Mouse (Mus musculus): ENCODE data around the gene Cep41. TPM values are rescaled to one million over a fixed set of nuclear protein-coding genes. Genes with fewer than 3 reads are reported as not detected.

The Cep41 gene
- total RNA-seq (2014; rRNA removed) (8.1 and 15.7 TPM in 2 replicates), polyA plus RNA-seq (2015; fragmentation: Nextera tagmentation; extraction: Ambion mirVana) (8.3 and 9.5 TPM in 2 replicates)

- H3K9me3 ChIP-seq (ENCODE audit: low read length), result no peaks in the 10 kb centered on the region
- under 1% methylated on average over 50 of the region's 52 CpGs for WGBS
- peak; percentile 99 for ATAC-seq (ENCODE audit: low FRiP score)
- H3K27me3 ChIP-seq (ENCODE audit: insufficient read depth, low read length), result no peaks in the 10 kb centered on the region
- peak within 1 kb of the TSS; percentile 91 for H3K27ac ChIP-seq (ENCODE audit: low read depth, low read length)
- DNase-seq (ENCODE audit: low spot score), result peak; percentile 99
- no peaks in the 10 kb centered on the region for H3K36me3 ChIP-seq (ENCODE audit: insufficient read depth, low read length)
- no peak for TF ChIP-seq CTCF (IDR thresholded peaks at IDR 0.05)
- H3K9ac ChIP-seq (replicated peaks; ENCODE audit: low read length, poor library complexity, severe bottlenecking), result peak within 1 kb of the TSS; percentile 67
- peak within 1 kb of the TSS; percentile 56 for H3K4me3 ChIP-seq (ENCODE audit: low read depth, low read length)
- no peaks in the 10 kb centered on the region for H3K4me1 ChIP-seq (ENCODE audit: insufficient read depth, low read length)
- H3K4me2 ChIP-seq (ENCODE audit: low read depth, low read length, poor library complexity, severe bottlenecking), result peak within 1 kb of the TSS; percentile 85
Observed at GRCm38 (mm10) chr6:30693350-30693991, at the start of gene Cep41. Gene Cep41 (minus strand): TSS chr6:30693749.

DNA sequence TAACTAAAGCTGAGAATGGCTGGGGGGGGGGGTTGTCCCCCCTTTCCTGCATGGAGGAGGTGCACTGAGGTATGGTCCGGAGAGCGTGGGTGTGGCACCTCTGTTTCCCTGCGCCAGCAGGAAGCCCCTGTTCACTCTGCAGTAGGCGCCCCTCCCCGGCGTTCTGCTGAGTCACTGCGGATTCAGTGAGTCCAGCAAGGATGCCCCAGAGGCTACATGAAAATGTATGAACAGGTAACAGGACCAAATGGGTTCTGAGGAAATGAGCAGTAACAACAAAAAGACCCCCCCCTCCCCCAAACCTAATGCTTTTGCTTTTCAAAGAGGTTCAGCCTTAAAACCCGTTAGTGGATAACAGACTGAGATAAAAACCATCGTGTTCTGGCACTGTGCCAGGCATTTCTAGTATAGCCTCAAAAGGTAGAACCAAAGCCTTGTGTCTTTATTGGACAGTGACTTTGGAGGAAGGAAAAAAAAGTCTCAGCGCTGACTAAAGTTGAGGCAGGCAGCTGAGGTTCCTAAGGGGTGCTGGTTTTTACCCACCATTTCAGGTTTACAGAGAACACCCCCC is 45.7 kb upstream of the Cep41 start:
- 60% methylated on average over 10 of the region's 10 CpGs for WGBS

DNA sequence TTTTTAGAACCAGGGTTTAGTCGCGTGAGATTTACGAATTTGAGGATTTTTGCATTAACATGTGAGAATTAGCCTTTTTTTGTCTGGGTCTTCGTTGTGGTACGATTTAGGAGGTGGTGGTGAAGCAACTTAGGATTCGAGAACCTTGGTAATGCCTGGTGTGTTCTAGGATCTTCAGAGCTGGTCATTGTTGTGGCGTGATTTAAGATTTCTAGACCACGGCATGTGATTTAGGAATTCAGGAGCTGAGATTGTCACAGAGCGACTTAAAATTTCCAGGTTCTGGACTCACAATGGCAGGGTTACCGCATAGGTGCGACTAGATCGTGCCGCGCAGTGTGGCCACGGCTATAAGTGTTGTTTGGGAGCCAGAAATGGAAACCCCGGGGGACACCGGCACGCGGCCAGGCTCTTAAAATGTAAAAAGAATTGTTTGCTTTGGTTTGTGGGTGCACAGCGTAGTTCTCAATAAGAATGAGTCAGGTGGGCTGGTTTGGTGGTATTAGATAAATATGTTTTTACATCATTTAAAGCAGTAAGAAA is 45.0 kb upstream of the Cep41 start:
- 50% methylated on average over 20 of the region's 20 CpGs for WGBS
- Histone ChIP-seq H3K4me1 (ENCODE audit: insufficient read depth, low read length) (no peaks in the 10 kb centered on the region), H3K9ac (replicated peaks; ENCODE audit: low read length, poor library complexity, severe bottlenecking) (peak overlapping the region; percentile 82), H3K27me3 (ENCODE audit: insufficient read depth, low read length) (no peaks in the 10 kb centered on the region), H3K4me2 (ENCODE audit: low read depth, low read length, poor library complexity, severe bottlenecking) (peak overlapping the region; percentile 53), H3K9me3 (ENCODE audit: low read length) (peaks cover 12% of the 10 kb centered on the region; the same call in 1 of the 2 replicates), H3K4me3 (ENCODE audit: low read depth, low read length) (peak overlapping the region; percentile 57), H3K36me3 (ENCODE audit: insufficient read depth, low read length) (peaks cover 13% of the 10 kb centered on the region), H3K27ac (ENCODE audit: low read depth, low read length) (peak overlapping the region; percentile 87)
- no peak for TF ChIP-seq CTCF (IDR thresholded peaks at IDR 0.05)
- no peak for ATAC-seq (ENCODE audit: low FRiP score)
- DNase-seq (ENCODE audit: low spot score), result no peak

More for the DNA sequence above, 45.7 kb upstream of the Cep41 start:
- Histone ChIP-seq H3K9ac (replicated peaks; ENCODE audit: low read length, poor library complexity, severe bottlenecking) (peak overlapping the region; percentile 82), H3K27me3 (ENCODE audit: insufficient read depth, low read length) (no peaks in the 10 kb centered on the region), H3K36me3 (ENCODE audit: insufficient read depth, low read length) (peaks cover 18% of the 10 kb centered on the region), H3K9me3 (ENCODE audit: low read length) (peaks cover 12% of the 10 kb centered on the region; the same call in 1 of the 2 replicates), H3K4me1 (ENCODE audit: insufficient read depth, low read length) (no peaks in the 10 kb centered on the region), H3K4me3 (ENCODE audit: low read depth, low read length) (peak overlapping the region; percentile 57), H3K4me2 (ENCODE audit: low read depth, low read length, poor library complexity, severe bottlenecking) (peak overlapping the region; percentile 53), H3K27ac (ENCODE audit: low read depth, low read length) (0 out of 2 replicates have a peak overlapping the region, but pooled peaks have one; percentile 87)
- ATAC-seq (ENCODE audit: low FRiP score) (no peak), DNase-seq (ENCODE audit: low spot score) (peak; percentile 53)
- TF ChIP-seq CTCF (IDR thresholded peaks at IDR 0.05), result no peak

GRCm38 (mm10) chr6:30737548-30738463 is 44.3 kb upstream of the Cep41 start:
- Histone ChIP-seq H3K36me3 (ENCODE audit: insufficient read depth, low read length) (peaks cover 7% of the 10 kb centered on the region), H3K27me3 (ENCODE audit: insufficient read depth, low read length) (no peaks in the 10 kb centered on the region), H3K4me1 (ENCODE audit: insufficient read depth, low read length) (no peaks in the 10 kb centered on the region; the same call in 1 of the 2 replicates), H3K27ac (ENCODE audit: low read depth, low read length) (peak overlapping the region; percentile 87), H3K9me3 (ENCODE audit: low read length) (peaks cover 12% of the 10 kb centered on the region; the same call in 1 of the 2 replicates), H3K4me3 (ENCODE audit: low read depth, low read length) (peak overlapping the region; percentile 57), H3K9ac (replicated peaks; ENCODE audit: low read length, poor library complexity, severe bottlenecking) (peak overlapping the region; percentile 82), H3K4me2 (ENCODE audit: low read depth, low read length, poor library complexity, severe bottlenecking) (peak overlapping the region; percentile 53)
- 52% methylated on average over 65 of the region's 66 CpGs for WGBS
- DNase-seq (ENCODE audit: low spot score) (peak; percentile 85), ATAC-seq (ENCODE audit: low FRiP score) (peak; percentile 74)
- peak; percentile 20 for TF ChIP-seq CTCF (IDR thresholded peaks at IDR 0.05)

GRCm38 (mm10) chr6:30736864-30737547 is 43.5 kb upstream of the Cep41 start:
- Histone ChIP-seq H3K4me2 (ENCODE audit: low read depth, low read length, poor library complexity, severe bottlenecking) (peak overlapping the region; percentile 53), H3K9me3 (ENCODE audit: low read length) (peaks cover 12% of the 10 kb centered on the region; the same call in 1 of the 2 replicates), H3K27me3 (ENCODE audit: insufficient read depth, low read length) (no peaks in the 10 kb centered on the region), H3K27ac (ENCODE audit: low read depth, low read length) (peak overlapping the region; percentile 87), H3K36me3 (ENCODE audit: insufficient read depth, low read length) (no peaks in the 10 kb centered on the region), H3K9ac (replicated peaks; ENCODE audit: low read length, poor library complexity, severe bottlenecking) (peak overlapping the region; percentile 82), H3K4me3 (ENCODE audit: low read depth, low read length) (peak overlapping the region; percentile 57), H3K4me1 (ENCODE audit: insufficient read depth, low read length) (no peaks in the 10 kb centered on the region; the same call in 1 of the 2 replicates)
- peak; percentile 77 for TF ChIP-seq CTCF (IDR thresholded peaks at IDR 0.05)
- 52% methylated on average over 29 of the region's 29 CpGs for WGBS
- peak; percentile 92 for DNase-seq (ENCODE audit: low spot score)
- ATAC-seq (ENCODE audit: low FRiP score), result peak; percentile 67; the same call in 1 of the 2 replicates

Data from midbrain, postnatal 0 days (tissue).